ENCODE assay signal across 18 mouse cellular contexts in the genomic region with DNA sequence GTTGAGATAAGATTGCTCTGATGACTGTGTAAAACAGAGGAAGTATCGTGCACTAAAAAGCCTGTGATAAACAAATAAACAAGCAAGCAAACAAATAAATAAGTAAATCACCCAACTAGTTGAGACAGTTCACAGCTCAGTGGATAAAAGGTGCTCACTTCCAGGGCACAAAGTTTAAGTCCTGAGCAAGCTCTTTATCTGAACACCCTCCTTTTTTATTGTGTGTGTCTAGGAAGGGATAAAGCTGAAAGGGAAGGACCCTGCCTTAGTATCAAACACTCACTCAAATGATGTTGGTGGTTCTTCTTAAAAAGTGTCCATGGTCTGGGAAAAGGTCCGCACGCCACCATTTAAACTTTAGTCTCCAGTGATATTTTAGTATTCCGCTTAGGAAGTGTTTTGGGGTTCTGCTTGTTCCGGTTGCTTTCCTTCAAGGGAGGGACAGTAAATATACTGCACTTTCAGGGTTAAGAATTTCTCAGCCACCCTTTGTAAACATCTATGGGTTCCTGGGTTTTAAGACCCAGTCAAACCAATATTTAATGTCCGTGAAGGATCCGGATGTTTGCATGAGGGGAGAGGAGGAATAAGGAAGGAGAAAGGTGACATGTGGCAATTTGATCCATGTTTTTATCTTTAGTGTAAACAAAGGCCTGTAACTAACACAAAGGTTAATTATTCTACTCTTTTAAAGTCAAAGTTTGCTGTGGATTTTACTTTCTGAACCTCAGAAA.
DNase-seq lines count a peak whose midpoint lies in the region; ATAC-seq and TF ChIP-seq lines count a peak whose summit lies in the region.
"Had no signal": no experiment of that assay in that cellular context is flagged by ENCODE, and none has a peak within 500 bp of the region (broad histone marks: within the 10 kb centered on the region; RNA-seq: fewer than 3 reads in every experiment).

No protein-coding gene starts in this region.

- H3K27ac ChIP-seq in kidney, postnatal 0 days, result no peak overlapping the region
- peak overlapping the region; percentile 74 for H3K27ac ChIP-seq in stomach, embryonic 16.5 days (ENCODE audit: low read length)
- H3K27ac ChIP-seq in heart, embryonic 12.5 days (ENCODE audit: poor library complexity, severe bottlenecking), result no peak overlapping the region
- H3K27ac ChIP-seq: embryonic facial prominence, embryonic 10.5 days; forebrain, embryonic 13.5 days; gastrocnemius, adult 2 months; heart, embryonic 13.5 days; hindbrain, embryonic 12.5 days had no signal

- H3K4me3 ChIP-seq in kidney, postnatal 0 days (replicated peaks; ENCODE audit: low read depth, low read length), result no peak overlapping the region
- H3K4me3 ChIP-seq in stomach, embryonic 16.5 days (replicated peaks; ENCODE audit: low read length), result peak overlapping the region; percentile 15
- H3K4me3 ChIP-seq in heart, embryonic 12.5 days, result no peak overlapping the region
- H3K4me3 ChIP-seq: embryonic facial prominence, embryonic 10.5 days; forebrain, embryonic 13.5 days; gastrocnemius, adult 2 months; heart, embryonic 13.5 days; hindbrain, embryonic 12.5 days had no signal

- peak; percentile 42 for DNase-seq in kidney, postnatal 0 days (ENCODE audit: low spot score)
- no peak for DNase-seq in kidney, postnatal 25 days
- peak; percentile 81 for DNase-seq in large intestine, adult 2 months (ENCODE audit: low read depth, low spot score)
- no peak for DNase-seq in lung, postnatal 4 days
- DNase-seq: adrenal gland, adult 2 months; adrenal gland, postnatal 25 days; cerebellum, adult 18-20 months; cerebellum, adult 9-11 months; forebrain, postnatal 0 days; gastrocnemius, adult 2 months; gastrocnemius, postnatal 25 days; heart, postnatal 36 days had no signal

- H3K4me1 ChIP-seq in kidney, postnatal 0 days (replicated peaks; ENCODE audit: insufficient read depth, low read length), result peaks cover 9% of the 10 kb centered on the region; the same call in 1 of the 2 replicates
- no peaks in the 10 kb centered on the region for H3K4me1 ChIP-seq in stomach, embryonic 16.5 days (ENCODE audit: control insufficient read depth, insufficient read depth, low read length)
- H3K4me1 ChIP-seq in heart, embryonic 12.5 days (replicated peaks), result no peaks in the 10 kb centered on the region; the same call in 1 of the 2 replicates
- H3K4me1 ChIP-seq: forebrain, embryonic 13.5 days had no signal

- WGBS in kidney, postnatal 0 days, result 27% methylated on average over 7 of the region's 7 CpGs
- WGBS in large intestine, adult 2 months, result 23% methylated on average over 7 of the region's 7 CpGs
- 43% methylated on average over 7 of the region's 7 CpGs for WGBS in stomach, embryonic 16.5 days
- WGBS in heart, embryonic 12.5 days, result 66% methylated on average over 7 of the region's 7 CpGs

- no peak for TF ChIP-seq CTCF in kidney, postnatal 0 days (IDR thresholded peaks at IDR 0.05; ENCODE audit: low read depth)

- no peaks in the 10 kb centered on the region for H3K27me3 ChIP-seq in kidney, postnatal 0 days (ENCODE audit: insufficient read depth, low read length)
- H3K27me3 ChIP-seq in stomach, embryonic 16.5 days (ENCODE audit: control insufficient read depth, insufficient read depth, low read length), result no peaks in the 10 kb centered on the region
- H3K27me3 ChIP-seq in heart, embryonic 12.5 days (replicated peaks), result no peaks in the 10 kb centered on the region
- H3K27me3 ChIP-seq: forebrain, embryonic 13.5 days; heart, embryonic 13.5 days; hindbrain, embryonic 12.5 days had no signal

- no peak overlapping the region for H3K4me2 ChIP-seq in kidney, postnatal 0 days (ENCODE audit: low read length)
- peak overlapping the region; percentile 19; the same call in 1 of the 2 replicates for H3K4me2 ChIP-seq in stomach, embryonic 16.5 days (ENCODE audit: low read depth, low read length)
- no peak overlapping the region for H3K4me2 ChIP-seq in heart, embryonic 12.5 days
- H3K4me2 ChIP-seq: forebrain, embryonic 13.5 days; heart, embryonic 13.5 days; hindbrain, embryonic 12.5 days had no signal

- no peak overlapping the region for H3K9ac ChIP-seq in kidney, postnatal 0 days (ENCODE audit: low read depth, low read length)
- no peak overlapping the region for H3K9ac ChIP-seq in stomach, embryonic 16.5 days (ENCODE audit: low read length)
- no peak overlapping the region for H3K9ac ChIP-seq in heart, embryonic 12.5 days
- H3K9ac ChIP-seq: forebrain, embryonic 13.5 days; forebrain, postnatal 0 days; heart, embryonic 13.5 days; hindbrain, embryonic 12.5 days had no signal

- no peaks in the 10 kb centered on the region for H3K36me3 ChIP-seq in kidney, postnatal 0 days (ENCODE audit: insufficient read depth, low read length)
- no peaks in the 10 kb centered on the region for H3K36me3 ChIP-seq in stomach, embryonic 16.5 days (ENCODE audit: control insufficient read depth, insufficient read depth, low read length)
- H3K36me3 ChIP-seq in heart, embryonic 12.5 days, result no peaks in the 10 kb centered on the region
- H3K36me3 ChIP-seq: embryonic facial prominence, embryonic 10.5 days; heart, embryonic 13.5 days; hindbrain, embryonic 12.5 days had no signal

- no peaks in the 10 kb centered on the region for H3K9me3 ChIP-seq in kidney, postnatal 0 days (replicated peaks; ENCODE audit: low read length)
- no peaks in the 10 kb centered on the region for H3K9me3 ChIP-seq in stomach, embryonic 16.5 days (replicated peaks; ENCODE audit: control insufficient read depth, low read length)
- no peaks in the 10 kb centered on the region for H3K9me3 ChIP-seq in heart, embryonic 12.5 days (replicated peaks)
- H3K9me3 ChIP-seq: embryonic facial prominence, embryonic 10.5 days; forebrain, embryonic 13.5 days; heart, embryonic 13.5 days; hindbrain, embryonic 12.5 days had no signal

- ATAC-seq in kidney, postnatal 0 days (replicated peaks; ENCODE audit: low FRiP score, low read depth), result no peak
- peak; percentile 86 for ATAC-seq in stomach, embryonic 16.5 days (ENCODE audit: insufficient read depth, low FRiP score)
- no peak for ATAC-seq in heart, embryonic 12.5 days (ENCODE audit: insufficient number of reproducible peaks, low FRiP score)
- ATAC-seq: forebrain, embryonic 13.5 days; forebrain, postnatal 0 days had no signal

Comparison
In these comparisons a context has a peak if more than half of its experiments do, and no peak if none do; other contexts are left out.
1. DNase-seq: peak in kidney, postnatal 0 days (single experiment) and large intestine, adult 2 months (single experiment); none in kidney, postnatal 25 days (0 of 2) and lung, postnatal 4 days (0 of 2).